ENCODE assay signal across 10 mouse cellular contexts in the genomic region with DNA sequence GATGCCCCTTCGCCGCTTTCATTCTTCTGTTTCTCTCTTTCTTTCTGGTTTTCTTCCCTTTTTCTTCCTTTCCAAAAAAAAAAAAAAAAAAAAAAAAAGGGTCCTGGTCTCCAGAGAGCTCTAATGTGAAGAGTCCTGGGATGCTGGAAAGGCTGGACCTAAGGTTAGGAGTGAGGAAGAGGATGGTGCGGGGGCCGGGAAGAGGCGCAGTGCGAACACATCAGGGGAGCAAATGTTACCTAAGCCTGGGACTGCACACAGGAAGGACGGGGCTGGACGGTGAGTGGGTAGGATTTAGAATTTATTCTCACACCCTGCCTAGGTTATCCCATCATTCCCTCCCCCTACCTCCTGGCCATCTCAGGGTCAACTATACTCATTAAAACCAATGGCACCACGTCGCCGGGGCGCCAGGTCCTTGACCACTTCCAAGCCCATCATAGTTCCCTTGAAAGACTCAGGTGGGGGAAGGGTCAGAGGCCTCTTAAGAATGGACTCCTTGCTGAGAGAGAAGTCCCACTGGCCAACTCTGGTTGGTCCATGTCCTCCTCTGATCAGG. TPM values are rescaled to one million over a fixed set of nuclear protein-coding genes. Genes with fewer than 3 reads are reported as not detected.
DNase-seq lines count a peak whose midpoint lies in the region; ATAC-seq and TF ChIP-seq lines count a peak whose summit lies in the region.
"Had no signal": no experiment of that assay in that cellular context is flagged by ENCODE, and none has a peak within 500 bp of the region (broad histone marks: within the 10 kb centered on the region; RNA-seq: fewer than 3 reads in every experiment).

No protein-coding gene starts in this region.

- H3K9ac ChIP-seq in heart, embryonic 12.5 days = peak overlapping the region; percentile 54; the same call in 1 of the 2 replicates
- no peak overlapping the region for H3K9ac ChIP-seq in heart, adult 2 months (ENCODE audit: low read depth, low read length)
- peak overlapping the region; percentile 38 for H3K9ac ChIP-seq in forebrain, embryonic 15.5 days (replicated peaks)
- H3K9ac ChIP-seq in midbrain, embryonic 11.5 days (ENCODE audit: low read length) = peak overlapping the region; percentile 44
- H3K9ac ChIP-seq in liver, embryonic 12.5 days = no peak overlapping the region

- peaks cover 5% of the 10 kb centered on the region; the same call in 1 of the 2 replicates for H3K36me3 ChIP-seq in heart, embryonic 12.5 days
- H3K36me3 ChIP-seq in heart, adult 2 months (ENCODE audit: control insufficient read depth, insufficient read depth, low read length) = no peaks in the 10 kb centered on the region
- no peaks in the 10 kb centered on the region for H3K36me3 ChIP-seq in forebrain, embryonic 15.5 days
- peaks cover 12% of the 10 kb centered on the region for H3K36me3 ChIP-seq in midbrain, embryonic 11.5 days (ENCODE audit: control insufficient read depth, insufficient read depth, low read length)
- no peaks in the 10 kb centered on the region for H3K36me3 ChIP-seq in liver, embryonic 12.5 days

- TF ChIP-seq POLR2A in heart, adult 2 months (IDR thresholded peaks at IDR 0.05; ENCODE audit: insufficient read depth, low read depth, low read length) = no peak
- TF ChIP-seq POLR2A in cortical plate, adult 2 months (IDR thresholded peaks at IDR 0.05; ENCODE audit: extremely low read depth, insufficient read depth, low read length) = no peak

- WGBS in heart, embryonic 12.5 days = 44% methylated on average over 12 of the region's 12 CpGs
- 64% methylated on average over 12 of the region's 12 CpGs for WGBS in heart, adult 2 months
- 3% methylated on average over 12 of the region's 12 CpGs for WGBS in forebrain, embryonic 15.5 days
- 4% methylated on average over 12 of the region's 12 CpGs for WGBS in midbrain, embryonic 11.5 days
- 35% methylated on average over 12 of the region's 12 CpGs for WGBS in liver, embryonic 12.5 days (ENCODE audit: insufficient replicate concordance)

- peak overlapping the region; percentile 76 for H3K4me2 ChIP-seq in heart, embryonic 12.5 days
- peak overlapping the region; percentile 47 for H3K4me2 ChIP-seq in forebrain, embryonic 15.5 days (replicated peaks)
- peak overlapping the region; percentile 45 for H3K4me2 ChIP-seq in midbrain, embryonic 11.5 days
- no peak overlapping the region for H3K4me2 ChIP-seq in liver, embryonic 12.5 days

- TF ChIP-seq EP300 in heart, adult 2 months (IDR thresholded peaks at IDR 0.05; ENCODE audit: insufficient read depth, low read depth, low read length) = no peak

- no peak for TF ChIP-seq CTCF in heart, adult 2 months (IDR thresholded peaks at IDR 0.05)
- TF ChIP-seq CTCF in cortical plate, adult 2 months (IDR thresholded peaks at IDR 0.05; ENCODE audit: extremely low read depth, insufficient read depth, low read length) = no peak

- H3K79me2 ChIP-seq in heart, adult 2 months (replicated peaks; ENCODE audit: control insufficient read depth, insufficient read depth, low read length) = no peaks in the 10 kb centered on the region

- 0 out of 2 replicates have a peak, but pooled peaks cover 4% of the 10 kb centered on the region for H3K9me3 ChIP-seq in heart, embryonic 12.5 days (replicated peaks)
- H3K9me3 ChIP-seq in forebrain, embryonic 15.5 days = no peaks in the 10 kb centered on the region
- no peaks in the 10 kb centered on the region; the same call in 1 of the 2 replicates for H3K9me3 ChIP-seq in midbrain, embryonic 11.5 days (ENCODE audit: control insufficient read depth, low read length)
- H3K9me3 ChIP-seq in liver, embryonic 12.5 days (replicated peaks) = no peaks in the 10 kb centered on the region

- peaks cover 54% of the 10 kb centered on the region for H3K4me1 ChIP-seq in heart, embryonic 12.5 days (replicated peaks)
- H3K4me1 ChIP-seq in heart, adult 2 months (ENCODE audit: control insufficient read depth, insufficient read depth, low read length) = no peaks in the 10 kb centered on the region; the same call in 1 of the 2 replicates
- H3K4me1 ChIP-seq in cortical plate, adult 2 months (ENCODE audit: control insufficient read depth, insufficient read depth, low read length) = peaks cover 9% of the 10 kb centered on the region
- H3K4me1 ChIP-seq in forebrain, embryonic 15.5 days = peaks cover 85% of the 10 kb centered on the region
- peaks cover 68% of the 10 kb centered on the region for H3K4me1 ChIP-seq in midbrain, embryonic 11.5 days (ENCODE audit: control insufficient read depth, insufficient read depth, low read length)
- H3K4me1 ChIP-seq in liver, embryonic 12.5 days = 0 out of 2 replicates have a peak, but pooled peaks cover 3% of the 10 kb centered on the region

- DNase-seq in heart, adult 2 months = no peak
- DNase-seq in midbrain, embryonic 11.5 days (ENCODE audit: low spot score, missing footprints) = peak; percentile 93
- DNase-seq in right cerebral cortex, adult 2 months (ENCODE audit: low spot score in 2 of 2) = no peak
- DNase-seq in left cerebral cortex, adult 11 months (ENCODE audit: low spot score) = no peak
- DNase-seq: kidney, postnatal 25 days had no signal

- no peak overlapping the region for H3K27ac ChIP-seq in heart, embryonic 12.5 days (ENCODE audit: poor library complexity, severe bottlenecking)
- no peak overlapping the region for H3K27ac ChIP-seq in heart, adult 2 months
- H3K27ac ChIP-seq in cortical plate, adult 2 months (ENCODE audit: insufficient read depth, low read length) = no peak overlapping the region
- H3K27ac ChIP-seq in forebrain, embryonic 15.5 days (replicated peaks) = peak overlapping the region; percentile 95
- peak overlapping the region; percentile 94 for H3K27ac ChIP-seq in midbrain, embryonic 11.5 days (ENCODE audit: low read depth, low read length)
- H3K27ac ChIP-seq in liver, embryonic 12.5 days = no peak overlapping the region

- H3K27me3 ChIP-seq in heart, embryonic 12.5 days (replicated peaks) = no peaks in the 10 kb centered on the region
- H3K27me3 ChIP-seq in heart, adult 2 months (ENCODE audit: control insufficient read depth, insufficient read depth, low read length) = no peaks in the 10 kb centered on the region
- no peaks in the 10 kb centered on the region for H3K27me3 ChIP-seq in forebrain, embryonic 15.5 days
- H3K27me3 ChIP-seq in midbrain, embryonic 11.5 days (ENCODE audit: control insufficient read depth, insufficient read depth, low read length) = no peaks in the 10 kb centered on the region
- peaks cover 21% of the 10 kb centered on the region for H3K27me3 ChIP-seq in liver, embryonic 12.5 days (replicated peaks)

- H3K4me3 ChIP-seq in heart, embryonic 12.5 days = peak overlapping the region; percentile 38
- no peak overlapping the region for H3K4me3 ChIP-seq in heart, adult 2 months
- H3K4me3 ChIP-seq in cortical plate, adult 2 months (ENCODE audit: insufficient read depth, low read length) = peak overlapping the region; percentile 14; the same call in 1 of the 2 replicates
- H3K4me3 ChIP-seq in forebrain, embryonic 15.5 days = peak overlapping the region; percentile 28
- H3K4me3 ChIP-seq in midbrain, embryonic 11.5 days (ENCODE audit: low read depth, low read length) = peak overlapping the region; percentile 28
- H3K4me3 ChIP-seq in liver, embryonic 12.5 days = no peak overlapping the region

- intact Hi-C loops in heart, adult 2 months (cut with DNase I) = no loop called here

- ATAC-seq in heart, embryonic 12.5 days (ENCODE audit: insufficient number of reproducible peaks, low FRiP score) = 0 out of 2 replicates have a peak, but pooled peaks have one; percentile 26
- peak; percentile 38 for ATAC-seq in forebrain, embryonic 15.5 days (replicated peaks)
- ATAC-seq in midbrain, embryonic 11.5 days (ENCODE audit: low FRiP score) = peak; percentile 47
- no peak; the same call in 1 of the 2 replicates for ATAC-seq in liver, embryonic 12.5 days

RNA-seq across cellular contexts. Expression of gene Boc, which starts 27.4 kb away (rescaled TPM):
- 7.9 and 9.3 TPM in 2 replicates for polyA plus RNA-seq in heart, embryonic 12.5 days (2016; fragmentation: Nextera tagmentation; extraction: Ambion mirVana)
- total RNA-seq in heart, adult 2 months (2021) = 1 to 10 TPM; 3.5 to 4.2 TPM
- 4.4 and 5.6 TPM in 2 replicates for polyA plus RNA-seq in heart, adult 2 months (2012; rRNA removed)
- 14.2 and 14.3 TPM in 2 replicates for polyA plus RNA-seq in cortical plate, adult 2 months (2012; rRNA removed)
- 15.3 and 16.9 TPM in 2 replicates for polyA plus RNA-seq in forebrain, embryonic 15.5 days (2015; fragmentation: Nextera tagmentation; extraction: Ambion mirVana)
- polyA plus RNA-seq in midbrain, embryonic 11.5 days (2014; fragmentation: Nextera tagmentation; extraction: Ambion mirVana) = 37.8 and 44.7 TPM in 2 replicates
- 1.1 and 1.7 TPM in 2 replicates for polyA plus RNA-seq in liver, embryonic 12.5 days (2016; fragmentation: Nextera tagmentation; extraction: Ambion mirVana)
- total RNA-seq: common myeloid progenitor, adult 5-6 weeks had no signal

Comparison
In these comparisons a context has a peak if more than half of its experiments do, and no peak if none do; other contexts are left out.
1. H3K4me3 ChIP-seq: peak in heart, embryonic 12.5 days (single experiment), cortical plate, adult 2 months (single experiment), forebrain, embryonic 15.5 days (single experiment) and midbrain, embryonic 11.5 days (single experiment); none in heart, adult 2 months (single experiment) and liver, embryonic 12.5 days (single experiment).
2. H3K9ac ChIP-seq: peak in heart, embryonic 12.5 days (single experiment), forebrain, embryonic 15.5 days (single experiment) and midbrain, embryonic 11.5 days (single experiment); none in heart, adult 2 months (single experiment) and liver, embryonic 12.5 days (single experiment).
3. H3K27ac ChIP-seq: peak in forebrain, embryonic 15.5 days (single experiment) and midbrain, embryonic 11.5 days (single experiment); none in heart, embryonic 12.5 days (single experiment), heart, adult 2 months (single experiment), cortical plate, adult 2 months (single experiment) and liver, embryonic 12.5 days (single experiment).